In genomic region chr11:7809741-7810140, GRCm38 (mm10) we compare ENCODE assay signal across 27 mouse cellular contexts.
DNase-seq lines count a peak whose midpoint lies in the region; ATAC-seq and TF ChIP-seq lines count a peak whose summit lies in the region.
"Had no signal": no experiment of that assay in that cellular context is flagged by ENCODE, and none has a peak within 500 bp of the region (broad histone marks: within the 10 kb centered on the region; RNA-seq: fewer than 3 reads in every experiment).

No protein-coding gene starts in this region.

- H3K4me2 ChIP-seq in heart, embryonic 12.5 days: no peak overlapping the region
- no peak overlapping the region for H3K4me2 ChIP-seq in lung, postnatal 0 days (replicated peaks; ENCODE audit: low read depth, low read length)
- H3K4me2 ChIP-seq in myocyte (ENCODE audit: low read depth): no peak overlapping the region
- H3K4me2 ChIP-seq: embryonic facial prominence, embryonic 13.5 days; forebrain, embryonic 13.5 days; hindbrain, embryonic 12.5 days; hindbrain, embryonic 15.5 days had no signal

- no peaks in the 10 kb centered on the region for H3K79me2 ChIP-seq in myocyte (ENCODE audit: control insufficient read depth, insufficient read depth)

- H3K36me3 ChIP-seq in heart, embryonic 12.5 days: no peaks in the 10 kb centered on the region
- H3K36me3 ChIP-seq in lung, postnatal 0 days (ENCODE audit: insufficient read depth, low read length): no peaks in the 10 kb centered on the region
- no peaks in the 10 kb centered on the region for H3K36me3 ChIP-seq in myocyte (ENCODE audit: control insufficient read depth, insufficient read depth)
- H3K36me3 ChIP-seq: embryonic facial prominence, embryonic 10.5 days; embryonic facial prominence, embryonic 13.5 days; forebrain, embryonic 10.5 days; heart, embryonic 10.5 days; hindbrain, embryonic 12.5 days; hindbrain, embryonic 15.5 days had no signal

- TF ChIP-seq EP300 in lung, postnatal 0 days (IDR thresholded peaks at IDR 0.05): peak; percentile 53; the same call in 1 of the 2 replicates

- H3K9me3 ChIP-seq in heart, embryonic 12.5 days (replicated peaks): no peaks in the 10 kb centered on the region
- no peaks in the 10 kb centered on the region for H3K9me3 ChIP-seq in lung, postnatal 0 days (ENCODE audit: low read length)
- H3K9me3 ChIP-seq: embryonic facial prominence, embryonic 10.5 days; forebrain, embryonic 10.5 days; forebrain, embryonic 13.5 days; heart, embryonic 10.5 days; hindbrain, embryonic 12.5 days; hindbrain, embryonic 15.5 days had no signal

- intact Hi-C loops in gastrocnemius, postnatal 14 days (cut with DNase I; ENCODE audit: low total_unique reads): no loop called here
- intact Hi-C loops in left cerebral cortex, postnatal 10 days (cut with DNase I): no loop called here

- no peak for TF ChIP-seq CTCF in lung, postnatal 0 days (IDR thresholded peaks at IDR 0.05)

- no peak overlapping the region for H3K4me3 ChIP-seq in heart, embryonic 12.5 days
- H3K4me3 ChIP-seq in lung, postnatal 0 days (ENCODE audit: low read depth, low read length): no peak overlapping the region
- H3K4me3 ChIP-seq in myocyte: no peak overlapping the region
- H3K4me3 ChIP-seq: embryonic facial prominence, embryonic 10.5 days; embryonic facial prominence, embryonic 13.5 days; erythroblast, embryonic 14.5 days; forebrain, embryonic 10.5 days; forebrain, embryonic 13.5 days; gastrocnemius, adult 2 months; heart, embryonic 10.5 days; hindbrain, embryonic 12.5 days; hindbrain, embryonic 15.5 days had no signal

- WGBS in heart, embryonic 12.5 days: 79% methylated on average over 2 of the region's 2 CpGs
- 69% methylated on average over 2 of the region's 2 CpGs for WGBS in lung, postnatal 0 days

- TF ChIP-seq POLR2A in myocyte (IDR thresholded peaks at IDR 0.05; ENCODE audit: insufficient read length, low read depth): no peak

- no peak overlapping the region for H3K27ac ChIP-seq in heart, embryonic 12.5 days (ENCODE audit: poor library complexity, severe bottlenecking)
- H3K27ac ChIP-seq in lung, postnatal 0 days (ENCODE audit: low read length): no peak overlapping the region
- H3K27ac ChIP-seq: embryonic facial prominence, embryonic 10.5 days; embryonic facial prominence, embryonic 13.5 days; forebrain, embryonic 10.5 days; forebrain, embryonic 13.5 days; gastrocnemius, adult 2 months; heart, embryonic 10.5 days; hindbrain, embryonic 12.5 days; hindbrain, embryonic 15.5 days had no signal

- peak; percentile 3 for DNase-seq in gastrocnemius, adult 18-20 months (ENCODE audit: low spot score)
- DNase-seq in gastrocnemius, postnatal 14 days: no peak
- DNase-seq in heart, adult 8-10 months (ENCODE audit: low spot score): peak; percentile 19
- DNase-seq in lung, postnatal 0 days (ENCODE audit: low spot score): peak; percentile 69
- DNase-seq in lung, postnatal 14 days: no peak
- no peak for DNase-seq in left cerebral cortex, postnatal 10 days (ENCODE audit: extremely low spot score in 1 of 2, low spot score in 2 of 2)
- DNase-seq: adrenal gland, postnatal 10 days; adrenal gland, postnatal 36 days; cerebellum, adult 18-20 months; cerebellum, postnatal 10 days; cerebellum, postnatal 36 days; embryo, embryonic 11 days; gastrocnemius, adult 2 months; gastrocnemius, postnatal 25 days had no signal

- no peaks in the 10 kb centered on the region for H3K4me1 ChIP-seq in heart, embryonic 12.5 days (replicated peaks)
- H3K4me1 ChIP-seq in lung, postnatal 0 days (ENCODE audit: insufficient read depth, low read depth, low read length): no peaks in the 10 kb centered on the region
- H3K4me1 ChIP-seq: embryonic facial prominence, embryonic 10.5 days; embryonic facial prominence, embryonic 13.5 days; forebrain, embryonic 10.5 days; forebrain, embryonic 13.5 days; heart, embryonic 10.5 days; hindbrain, embryonic 12.5 days; hindbrain, embryonic 15.5 days had no signal

- ATAC-seq in heart, embryonic 12.5 days (ENCODE audit: insufficient number of reproducible peaks, low FRiP score): no peak
- ATAC-seq in lung, postnatal 0 days: peak; percentile 67
- ATAC-seq: activated CD4-positive, CD25-positive, alpha-beta regulatory T cell, adult 4 months; forebrain, embryonic 13.5 days; forebrain, embryonic 16.5 days; intestine, postnatal 0 days had no signal

- no peaks in the 10 kb centered on the region for H3K27me3 ChIP-seq in heart, embryonic 12.5 days (replicated peaks)
- no peaks in the 10 kb centered on the region for H3K27me3 ChIP-seq in lung, postnatal 0 days (replicated peaks; ENCODE audit: insufficient read depth, low read length)
- H3K27me3 ChIP-seq in myocyte (ENCODE audit: control insufficient read depth, insufficient read depth, insufficient read length): no peaks in the 10 kb centered on the region
- H3K27me3 ChIP-seq: embryonic facial prominence, embryonic 13.5 days; forebrain, embryonic 13.5 days; hindbrain, embryonic 12.5 days; hindbrain, embryonic 15.5 days had no signal

- no peak overlapping the region for H3K9ac ChIP-seq in heart, embryonic 12.5 days
- no peak overlapping the region for H3K9ac ChIP-seq in lung, postnatal 0 days (replicated peaks; ENCODE audit: low read depth)
- H3K9ac ChIP-seq: embryonic facial prominence, embryonic 13.5 days; forebrain, embryonic 13.5 days; hindbrain, embryonic 12.5 days; hindbrain, embryonic 15.5 days had no signal

- no peak overlapping the region for H3ac ChIP-seq in myocyte (ENCODE audit: control insufficient read depth, insufficient read length)

TF ChIP-seq in myocyte, 11 proteins besides CTCF, POLR2A, EP300 and RAD21:
- 0 out of 2 replicates have a peak, but pooled peaks have one; percentile 44 for TF ChIP-seq CEBPB (IDR thresholded peaks at IDR 0.05; ENCODE audit: insufficient read depth, poor library complexity, severe bottlenecking)
- TF ChIP-seq USF1 (IDR thresholded peaks at IDR 0.05; ENCODE audit: low read depth): no peak

Comparison
In these comparisons a context has a peak if more than half of its experiments do, and no peak if none do; other contexts are left out.
1. DNase-seq: peak in gastrocnemius, adult 18-20 months (single experiment), heart, adult 8-10 months (single experiment) and lung, postnatal 0 days (single experiment); none in gastrocnemius, postnatal 14 days (single experiment), lung, postnatal 14 days (single experiment) and left cerebral cortex, postnatal 10 days (0 of 2).